Mouse (Mus musculus): ENCODE results near the gene Cplx2. TPM values are rescaled to one million over a fixed set of nuclear protein-coding genes. Genes with fewer than 3 reads are reported as not detected.

Gene Cplx2
- 4.5 and 6.4 TPM in 2 replicates for polyA plus RNA-seq (2014; fragmentation: Nextera tagmentation; extraction: Ambion mirVana)

DNA sequence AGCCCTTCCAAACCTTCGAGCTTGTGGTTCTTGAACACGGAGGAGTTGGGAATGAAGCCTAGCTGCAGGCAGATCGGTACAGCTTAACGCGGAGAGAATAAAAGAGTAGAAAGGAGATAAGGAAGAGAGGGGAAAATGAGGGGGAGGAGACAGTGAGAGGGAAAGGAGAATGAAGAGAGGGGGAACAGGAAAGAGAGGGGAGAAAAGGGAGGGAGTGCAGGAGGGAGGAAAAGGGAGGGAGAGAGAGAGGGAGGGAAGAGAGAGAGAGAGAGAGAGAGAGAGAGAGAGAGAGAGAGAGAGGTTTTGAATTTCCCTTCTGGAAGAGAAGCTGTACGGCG is at the start of gene Cplx2:
TSS of gene Cplx2 (plus strand) at position 301 of the 338 bp plus-strand sequence.
- peaks cover 8% of the 10 kb centered on the region; the same call in 1 of the 2 replicates for H3K27me3 ChIP-seq (ENCODE audit: control insufficient read depth, insufficient read depth, low read length)
- H3K9ac ChIP-seq (ENCODE audit: low read depth, low read length): no peak within 1 kb of the TSS
- 2% methylated on average over 7 of the region's 7 CpGs for WGBS
- peak within 1 kb of the TSS; percentile 25; the same call in 1 of the 2 replicates for H3K4me3 ChIP-seq (ENCODE audit: low read length)
- H3K4me1 ChIP-seq (ENCODE audit: control insufficient read depth, insufficient read depth, low read length): peaks cover 8% of the 10 kb centered on the region; the same call in 1 of the 2 replicates
- ATAC-seq (ENCODE audit: low FRiP score, low TSS enrichment): no peak
- H3K27ac ChIP-seq (ENCODE audit: low read depth, low read length): no peak within 1 kb of the TSS
- no peaks in the 10 kb centered on the region for H3K36me3 ChIP-seq (ENCODE audit: control insufficient read depth, insufficient read depth, low read length)
- H3K4me2 ChIP-seq (replicated peaks; ENCODE audit: low read depth, low read length): peak within 1 kb of the TSS; percentile 50
- no peaks in the 10 kb centered on the region for H3K9me3 ChIP-seq (ENCODE audit: control insufficient read depth, low read length)

DNA sequence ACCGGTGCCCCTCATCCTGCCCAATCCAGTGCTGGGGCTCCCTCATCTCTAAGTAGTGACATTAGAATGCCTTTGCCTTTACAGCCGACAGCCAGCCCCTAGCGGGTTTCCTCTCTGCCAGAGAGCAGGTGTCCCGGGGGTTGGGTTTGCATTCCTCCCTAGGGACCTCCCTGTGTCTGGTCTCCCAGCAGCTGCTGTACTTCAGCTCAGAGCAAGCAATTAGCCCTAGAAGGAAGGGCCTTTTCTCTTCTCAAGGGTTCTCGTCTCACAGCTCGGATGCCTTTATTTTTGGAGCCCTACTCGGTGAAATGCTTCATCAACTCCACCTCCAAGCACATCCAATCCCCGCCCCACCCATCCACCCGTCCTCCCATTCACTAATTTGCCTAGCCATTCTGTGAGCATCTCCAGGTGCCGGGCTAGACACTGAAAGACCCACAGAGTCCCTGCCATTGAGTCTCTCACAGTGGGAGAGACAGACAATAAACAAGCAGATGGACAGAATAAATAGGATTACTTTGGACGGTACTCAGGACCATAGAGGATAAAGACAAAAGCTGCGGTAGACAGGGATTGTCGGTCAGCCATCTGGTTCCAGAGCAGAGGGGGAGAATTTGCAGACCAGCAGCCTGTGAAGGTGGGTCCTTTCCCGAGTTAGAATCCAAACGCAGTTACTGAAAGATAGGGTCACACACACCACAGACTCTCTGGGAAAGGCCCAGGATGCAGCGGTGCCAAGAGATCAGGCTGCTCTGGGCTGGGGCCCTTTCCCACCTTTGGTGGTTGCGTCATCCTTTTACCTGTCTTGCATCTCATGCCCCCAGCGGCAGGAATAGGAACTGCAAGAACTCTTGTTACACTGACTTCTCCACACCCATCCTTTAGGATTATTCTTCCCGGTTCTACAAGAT is 48.5 kb upstream of the Cplx2 start:
- H3K4me1 ChIP-seq (ENCODE audit: control insufficient read depth, insufficient read depth, low read length): 0 out of 2 replicates have a peak, but pooled peaks cover 3% of the 10 kb centered on the region
- H3K27ac ChIP-seq (ENCODE audit: low read depth, low read length): no peak overlapping the region
- H3K9ac ChIP-seq (ENCODE audit: low read depth, low read length): no peak overlapping the region
- no peaks in the 10 kb centered on the region for H3K36me3 ChIP-seq (ENCODE audit: control insufficient read depth, insufficient read depth, low read length)
- no peak for ATAC-seq (ENCODE audit: low FRiP score, low TSS enrichment)
- H3K4me2 ChIP-seq (replicated peaks; ENCODE audit: low read depth, low read length): no peak overlapping the region
- no peak overlapping the region for H3K4me3 ChIP-seq (ENCODE audit: low read length)
- no peaks in the 10 kb centered on the region for H3K27me3 ChIP-seq (ENCODE audit: control insufficient read depth, insufficient read depth, low read length)
- no peaks in the 10 kb centered on the region for H3K9me3 ChIP-seq (ENCODE audit: control insufficient read depth, low read length)
- WGBS: 40% methylated on average over 19 of the region's 19 CpGs

DNA sequence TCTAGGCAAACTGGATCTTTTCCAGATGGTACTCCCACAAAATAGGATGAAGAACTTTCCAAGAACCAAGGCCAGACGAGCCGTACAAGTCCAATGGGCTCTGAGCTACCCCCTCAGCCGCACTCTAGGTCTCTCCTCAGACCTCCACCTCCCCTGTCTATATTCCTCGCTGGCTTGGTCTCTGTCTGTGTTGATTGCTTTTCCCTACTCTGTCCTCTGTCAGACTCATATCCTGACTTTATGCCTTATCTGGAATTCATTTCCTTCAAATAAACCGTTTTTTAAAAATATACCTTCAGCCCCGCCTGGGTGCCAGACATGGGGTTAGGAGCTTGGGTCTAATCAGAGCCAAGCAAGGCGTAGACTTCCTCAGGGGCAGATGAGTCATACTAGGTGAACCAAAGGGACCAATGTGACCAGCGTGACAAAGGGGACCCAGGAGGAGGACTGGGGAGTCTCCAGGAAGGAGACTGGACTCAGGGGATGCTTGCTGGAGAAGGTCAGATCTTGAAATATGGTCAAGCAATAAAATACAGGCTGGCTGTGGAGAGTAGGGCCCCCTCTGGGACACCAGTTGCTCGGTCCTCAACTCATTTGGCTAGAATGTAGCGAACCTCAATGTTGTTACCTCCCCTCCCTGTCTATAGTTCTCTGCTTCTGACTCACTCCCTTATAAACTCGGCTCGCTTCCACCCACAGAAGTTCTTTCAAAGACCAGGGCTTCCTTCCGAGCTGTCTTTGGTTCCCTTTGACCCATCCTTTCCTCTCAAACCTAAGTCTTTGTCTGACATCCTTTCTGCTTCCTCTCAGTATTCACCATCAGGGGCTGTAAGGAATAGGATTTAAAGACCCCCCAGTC is 47.6 kb upstream of the Cplx2 start:
- no peak overlapping the region for H3K27ac ChIP-seq (ENCODE audit: low read depth, low read length)
- 0 out of 2 replicates have a peak, but pooled peaks cover 3% of the 10 kb centered on the region for H3K4me1 ChIP-seq (ENCODE audit: control insufficient read depth, insufficient read depth, low read length)
- ATAC-seq (ENCODE audit: low FRiP score, low TSS enrichment): no peak
- H3K9me3 ChIP-seq (ENCODE audit: control insufficient read depth, low read length): no peaks in the 10 kb centered on the region
- WGBS: 72% methylated on average over 13 of the region's 13 CpGs
- H3K4me3 ChIP-seq (ENCODE audit: low read length): no peak overlapping the region
- H3K36me3 ChIP-seq (ENCODE audit: control insufficient read depth, insufficient read depth, low read length): no peaks in the 10 kb centered on the region
- no peak overlapping the region for H3K4me2 ChIP-seq (replicated peaks; ENCODE audit: low read depth, low read length)
- no peak overlapping the region for H3K9ac ChIP-seq (ENCODE audit: low read depth, low read length)
- H3K27me3 ChIP-seq (ENCODE audit: control insufficient read depth, insufficient read depth, low read length): no peaks in the 10 kb centered on the region

DNA sequence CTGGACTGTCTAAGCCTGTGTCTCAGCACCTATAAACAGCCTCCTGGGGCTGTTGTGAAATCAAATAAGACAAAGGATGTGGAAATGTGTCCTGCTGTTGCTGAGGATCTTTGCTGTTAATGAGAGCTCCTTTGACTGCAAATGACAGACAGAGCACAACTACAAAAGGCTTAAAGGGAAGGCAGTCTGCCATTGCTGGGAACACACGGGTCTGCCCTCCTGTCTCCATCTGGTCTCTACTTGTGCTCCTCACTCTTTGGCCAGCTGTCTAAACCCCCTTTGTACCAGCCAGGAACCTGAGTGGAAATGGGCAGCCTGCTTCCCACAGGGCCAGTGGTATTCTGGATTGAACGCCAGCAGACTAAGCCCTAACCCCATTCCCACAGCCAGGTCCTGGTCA is 47.0 kb upstream of the Cplx2 start:
- whole genome bisulfite sequencing: 75% methylated on average over 2 of the region's 2 CpGs
- Histone ChIP-seq H3K9me3 (ENCODE audit: control insufficient read depth, low read length) (no peaks in the 10 kb centered on the region), H3K4me3 (ENCODE audit: low read length) (no peak overlapping the region), H3K4me2 (replicated peaks; ENCODE audit: low read depth, low read length) (no peak overlapping the region), H3K27ac (ENCODE audit: low read depth, low read length) (no peak overlapping the region), H3K27me3 (ENCODE audit: control insufficient read depth, insufficient read depth, low read length) (no peaks in the 10 kb centered on the region), H3K4me1 (ENCODE audit: control insufficient read depth, insufficient read depth, low read length) (0 out of 2 replicates have a peak, but pooled peaks cover 3% of the 10 kb centered on the region), H3K9ac (ENCODE audit: low read depth, low read length) (no peak overlapping the region), H3K36me3 (ENCODE audit: control insufficient read depth, insufficient read depth, low read length) (no peaks in the 10 kb centered on the region)
- no peak for ATAC-seq (ENCODE audit: low FRiP score, low TSS enrichment)

DNA sequence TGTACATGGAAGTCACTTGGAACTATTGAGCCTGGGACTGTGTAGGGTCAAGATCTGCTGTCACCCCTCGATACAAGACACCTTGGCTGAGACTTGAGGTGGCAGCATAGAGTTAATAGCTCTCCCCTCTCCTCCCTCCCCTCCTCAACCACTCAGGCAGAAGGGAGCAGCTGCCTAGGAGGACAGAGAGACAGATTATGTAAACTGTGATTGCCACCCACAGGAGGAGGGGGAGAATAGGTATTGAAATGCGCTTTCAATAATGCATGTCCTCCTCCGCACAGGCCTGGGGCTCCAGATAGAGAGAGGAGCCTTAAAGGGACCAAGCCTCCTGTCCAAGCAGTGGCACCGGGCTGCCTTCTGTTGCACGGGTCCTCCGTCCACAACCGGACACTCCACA is 45.3 kb upstream of the Cplx2 start:
- H3K9ac ChIP-seq (ENCODE audit: low read depth, low read length): no peak overlapping the region
- H3K36me3 ChIP-seq (ENCODE audit: control insufficient read depth, insufficient read depth, low read length): no peaks in the 10 kb centered on the region
- H3K4me2 ChIP-seq (replicated peaks; ENCODE audit: low read depth, low read length): no peak overlapping the region
- no peak for ATAC-seq (ENCODE audit: low FRiP score, low TSS enrichment)
- 0 out of 2 replicates have a peak, but pooled peaks cover 3% of the 10 kb centered on the region for H3K4me1 ChIP-seq (ENCODE audit: control insufficient read depth, insufficient read depth, low read length)
- no peaks in the 10 kb centered on the region for H3K9me3 ChIP-seq (ENCODE audit: control insufficient read depth, low read length)
- no peaks in the 10 kb centered on the region for H3K27me3 ChIP-seq (ENCODE audit: control insufficient read depth, insufficient read depth, low read length)
- WGBS: 51% methylated on average over 7 of the region's 7 CpGs
- no peak overlapping the region for H3K4me3 ChIP-seq (ENCODE audit: low read length)
- no peak overlapping the region for H3K27ac ChIP-seq (ENCODE audit: low read depth, low read length)

DNA sequence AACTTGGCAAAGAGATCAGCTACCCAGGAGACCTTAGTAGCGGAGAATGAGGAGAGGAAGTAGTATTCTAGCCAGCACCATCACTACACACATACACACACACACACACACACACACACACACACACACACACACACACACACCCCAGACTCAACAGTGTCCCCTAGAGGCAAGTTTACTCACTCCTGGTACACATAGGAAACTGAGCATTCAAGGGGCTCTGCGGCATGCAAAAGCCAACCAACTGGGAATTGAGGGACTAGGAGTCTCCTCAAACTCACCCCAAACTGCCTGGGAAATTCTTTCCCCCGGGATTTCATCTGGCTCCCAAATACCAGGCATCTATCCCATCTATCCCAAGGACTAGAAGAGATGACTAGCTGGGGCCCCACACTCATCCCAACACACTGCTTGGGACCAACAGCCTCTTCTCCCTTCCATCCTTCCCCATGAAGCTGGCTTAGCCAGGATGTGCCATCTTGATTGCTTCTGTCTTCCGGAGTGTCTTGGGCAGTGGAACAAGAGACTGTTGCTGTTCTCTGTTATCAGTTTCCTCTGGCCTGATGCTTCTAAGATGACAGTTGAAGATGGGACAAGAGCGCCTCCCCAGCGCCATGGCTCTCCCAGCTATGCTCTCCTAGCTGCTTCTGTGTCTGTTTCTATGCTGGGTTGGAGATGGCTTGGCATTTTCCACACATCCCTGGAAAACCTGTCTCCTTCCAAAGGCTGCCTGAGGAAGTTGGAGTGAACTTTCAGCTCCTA is 44.3 kb upstream of the Cplx2 start:
- Histone ChIP-seq H3K4me1 (ENCODE audit: control insufficient read depth, insufficient read depth, low read length) (peaks cover 9% of the 10 kb centered on the region; the same call in 1 of the 2 replicates), H3K4me3 (ENCODE audit: low read length) (no peak overlapping the region), H3K27ac (ENCODE audit: low read depth, low read length) (no peak overlapping the region), H3K27me3 (ENCODE audit: control insufficient read depth, insufficient read depth, low read length) (no peaks in the 10 kb centered on the region), H3K9me3 (ENCODE audit: control insufficient read depth, low read length) (no peaks in the 10 kb centered on the region), H3K4me2 (replicated peaks; ENCODE audit: low read depth, low read length) (no peak overlapping the region), H3K9ac (ENCODE audit: low read depth, low read length) (no peak overlapping the region), H3K36me3 (ENCODE audit: control insufficient read depth, insufficient read depth, low read length) (no peaks in the 10 kb centered on the region)
- 92% methylated on average over 6 of the region's 6 CpGs for WGBS
- ATAC-seq (ENCODE audit: low FRiP score, low TSS enrichment): no peak

DNA sequence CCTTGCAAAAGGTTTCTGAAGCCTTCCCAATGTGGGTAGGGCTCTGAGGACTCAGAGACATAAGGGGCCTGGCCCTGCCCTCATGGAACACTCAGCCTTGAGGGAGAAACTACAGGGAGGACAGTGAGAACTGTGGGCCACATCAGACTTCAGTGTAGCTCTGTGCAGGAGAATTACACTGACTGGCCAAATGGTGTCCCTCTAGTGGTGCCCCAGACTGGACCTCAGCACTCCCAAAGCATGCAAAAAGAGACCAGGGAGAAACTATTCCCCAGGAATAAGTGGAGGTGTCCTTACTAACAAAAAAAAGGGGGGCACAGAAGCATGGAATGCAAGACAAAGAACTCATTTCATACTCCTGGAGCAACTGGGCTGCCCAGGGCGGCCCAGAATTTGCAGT is 43.1 kb upstream of the Cplx2 start:
- no peak for ATAC-seq (ENCODE audit: low FRiP score, low TSS enrichment)

DNA sequence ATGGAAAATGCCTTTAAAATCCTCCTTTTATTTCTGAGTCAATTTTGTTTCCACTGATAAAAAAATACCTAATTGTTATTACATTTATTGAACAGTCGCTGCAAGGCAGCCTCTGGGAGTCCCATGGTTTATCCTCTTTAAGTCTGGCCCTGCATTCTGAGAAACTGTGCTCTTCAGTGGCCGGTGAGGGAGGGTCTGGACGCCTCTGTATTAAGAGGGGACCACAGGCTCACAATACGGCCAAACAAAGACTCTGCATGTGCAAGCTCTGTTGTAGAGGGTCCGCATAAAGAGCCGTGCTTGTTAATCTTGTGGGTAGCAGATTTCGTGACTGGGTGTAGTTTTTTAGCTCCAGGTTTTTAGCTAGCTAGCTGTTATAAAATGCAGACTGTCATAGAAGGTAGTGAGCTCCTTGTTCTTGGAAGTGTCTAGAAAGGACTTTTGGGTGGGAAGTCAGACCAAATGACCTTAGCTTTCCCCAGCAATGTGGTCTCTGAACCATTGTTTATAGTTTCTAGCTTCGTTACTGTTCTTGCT is 42.1 kb upstream of the Cplx2 start:
- WGBS: 57% methylated on average over 8 of the region's 8 CpGs
- no peak overlapping the region for H3K27ac ChIP-seq (ENCODE audit: low read depth, low read length)
- H3K4me1 ChIP-seq (ENCODE audit: control insufficient read depth, insufficient read depth, low read length): peaks cover 11% of the 10 kb centered on the region; the same call in 1 of the 2 replicates

More for the DNA sequence above, 43.1 kb upstream of the Cplx2 start:
- Histone ChIP-seq H3K4me1 (ENCODE audit: control insufficient read depth, insufficient read depth, low read length) (peaks cover 11% of the 10 kb centered on the region; the same call in 1 of the 2 replicates), H3K9me3 (ENCODE audit: control insufficient read depth, low read length) (no peaks in the 10 kb centered on the region), H3K36me3 (ENCODE audit: control insufficient read depth, insufficient read depth, low read length) (no peaks in the 10 kb centered on the region), H3K4me2 (replicated peaks; ENCODE audit: low read depth, low read length) (no peak overlapping the region), H3K9ac (ENCODE audit: low read depth, low read length) (no peak overlapping the region), H3K27me3 (ENCODE audit: control insufficient read depth, insufficient read depth, low read length) (no peaks in the 10 kb centered on the region), H3K27ac (ENCODE audit: low read depth, low read length) (no peak overlapping the region), H3K4me3 (ENCODE audit: low read length) (no peak overlapping the region)
- WGBS: 74% methylated on average over 1 of the region's 1 CpGs

More for the DNA sequence above, 42.1 kb upstream of the Cplx2 start:
- no peak overlapping the region for H3K4me2 ChIP-seq (replicated peaks; ENCODE audit: low read depth, low read length)
- H3K9me3 ChIP-seq (ENCODE audit: control insufficient read depth, low read length): no peaks in the 10 kb centered on the region
- no peak overlapping the region for H3K9ac ChIP-seq (ENCODE audit: low read depth, low read length)
- no peaks in the 10 kb centered on the region for H3K27me3 ChIP-seq (ENCODE audit: control insufficient read depth, insufficient read depth, low read length)
- ATAC-seq (ENCODE audit: low FRiP score, low TSS enrichment): no peak
- no peaks in the 10 kb centered on the region for H3K36me3 ChIP-seq (ENCODE audit: control insufficient read depth, insufficient read depth, low read length)
- H3K4me3 ChIP-seq (ENCODE audit: low read length): no peak overlapping the region

All from kidney, embryonic 14.5 days (tissue).